Mouse (Mus musculus): ENCODE results near the gene Nae1. TPM values are rescaled to one million over a fixed set of nuclear protein-coding genes. Genes with fewer than 3 reads are reported as not detected.

Nae1 gene
- polyA plus RNA-seq, 1 experiment from 2014 or later: 111 TPM

DNA sequence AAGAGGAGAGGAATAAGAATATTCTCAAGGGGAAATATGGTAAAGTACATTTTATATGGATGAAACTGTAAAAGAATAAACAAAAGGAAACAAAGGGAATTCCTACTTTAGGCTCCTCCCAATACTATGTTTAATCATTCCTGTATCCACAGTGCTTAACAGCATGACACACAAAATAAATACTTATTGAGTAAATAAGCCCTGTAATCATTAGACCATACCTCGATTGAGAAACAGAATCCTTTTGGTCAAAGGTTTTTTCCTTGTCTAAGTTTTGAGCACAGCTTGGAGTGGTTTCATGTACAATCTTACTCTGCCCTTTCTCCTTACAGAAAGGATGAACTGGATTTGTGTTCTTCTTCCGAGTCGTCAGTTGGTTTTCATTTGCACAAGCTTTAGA is 62.0 kb downstream of the Nae1 start:
- ATAC-seq (ENCODE audit: low FRiP score): no peak
- H3K36me3 ChIP-seq (replicated peaks; ENCODE audit: control insufficient read depth, insufficient read depth): no peaks in the 10 kb centered on the region
- H3K4me2 ChIP-seq (replicated peaks): no peak overlapping the region
- H3K4me3 ChIP-seq (replicated peaks; ENCODE audit: low read length): no peak overlapping the region
- WGBS: 91% methylated on average over 3 of the region's 3 CpGs
- H3K9me3 ChIP-seq (ENCODE audit: control insufficient read depth, low read length): no peaks in the 10 kb centered on the region
- no peak overlapping the region for H3K27ac ChIP-seq
- no peaks in the 10 kb centered on the region for H3K27me3 ChIP-seq (ENCODE audit: control insufficient read depth, insufficient read depth, low read length)
- no peak overlapping the region for H3K9ac ChIP-seq
- no peaks in the 10 kb centered on the region for H3K4me1 ChIP-seq (replicated peaks; ENCODE audit: control insufficient read depth, insufficient read depth, low read length)
- DNase-seq (ENCODE audit: low spot score): no peak

DNA sequence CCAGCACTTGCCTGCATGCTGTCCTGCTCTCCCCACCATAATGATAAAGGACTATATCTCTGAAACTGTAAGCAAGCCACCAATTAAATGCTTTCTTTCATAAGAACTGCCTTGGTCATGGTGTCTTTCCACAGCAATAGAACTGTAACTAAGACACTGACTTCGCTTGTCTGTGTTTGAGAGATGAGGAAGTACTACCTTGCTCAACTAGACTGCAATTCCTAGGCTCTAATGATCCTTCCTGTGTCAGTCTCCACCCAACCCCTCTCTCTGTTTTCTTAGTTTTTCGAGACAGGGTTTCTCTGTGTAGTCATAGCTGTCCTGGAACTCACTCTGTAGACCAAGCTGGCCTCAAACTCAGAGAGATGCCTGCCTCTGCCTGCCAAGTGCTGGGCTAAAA is 67.0 kb downstream of the Nae1 start:
- no peaks in the 10 kb centered on the region for H3K9me3 ChIP-seq (ENCODE audit: control insufficient read depth, low read length)
- 78% methylated on average over 2 of the region's 2 CpGs for WGBS
- no peak overlapping the region for H3K27ac ChIP-seq
- H3K9ac ChIP-seq: no peak overlapping the region
- ATAC-seq (ENCODE audit: low FRiP score) (no peak), DNase-seq (ENCODE audit: low spot score) (no peak)
- no peaks in the 10 kb centered on the region for H3K27me3 ChIP-seq (ENCODE audit: control insufficient read depth, insufficient read depth, low read length)
- no peaks in the 10 kb centered on the region for H3K4me1 ChIP-seq (replicated peaks; ENCODE audit: control insufficient read depth, insufficient read depth, low read length)
- H3K4me3 ChIP-seq (replicated peaks; ENCODE audit: low read length): no peak overlapping the region
- H3K36me3 ChIP-seq (replicated peaks; ENCODE audit: control insufficient read depth, insufficient read depth): no peaks in the 10 kb centered on the region
- H3K4me2 ChIP-seq (replicated peaks): no peak overlapping the region

Other genes starting within 250 kb of the Nae1 start
- gene Cmtm2a, start 241.5 kb downstream of the Nae1 start, polyA plus RNA-seq (2014; fragmentation: Nextera tagmentation; extraction: Ambion mirVana): not detected in 2 replicates
- not detected in 2 replicates for gene Gm45711, start 224.6 kb downstream of the Nae1 start, polyA plus RNA-seq (2014; fragmentation: Nextera tagmentation; extraction: Ambion mirVana)
- not detected in 2 replicates for gene Cmtm1, start 224.5 kb downstream of the Nae1 start, polyA plus RNA-seq (2014; fragmentation: Nextera tagmentation; extraction: Ambion mirVana)
- not detected in 2 replicates for gene Gm11020, start 213.1 kb downstream of the Nae1 start, polyA plus RNA-seq (2014; fragmentation: Nextera tagmentation; extraction: Ambion mirVana)
- gene Cmtm2b, start 212.4 kb downstream of the Nae1 start, polyA plus RNA-seq (2014; fragmentation: Nextera tagmentation; extraction: Ambion mirVana): not detected in 2 replicates
- gene Cmtm3, start 195.2 kb downstream of the Nae1 start, polyA plus RNA-seq (2014; fragmentation: Nextera tagmentation; extraction: Ambion mirVana): 39.5 and 44.7 TPM in 2 replicates
- 3.5 and 3.8 TPM in 2 replicates for gene Cmtm4, start 138.8 kb downstream of the Nae1 start, polyA plus RNA-seq (2014; fragmentation: Nextera tagmentation; extraction: Ambion mirVana)
- gene Dync1li2, start 91.6 kb downstream of the Nae1 start, polyA plus RNA-seq (2014; fragmentation: Nextera tagmentation; extraction: Ambion mirVana): 89.9 and 96.5 TPM in 2 replicates
- 0.78 and 0.83 TPM in 2 replicates for gene Terb1, start 24.7 kb downstream of the Nae1 start, polyA plus RNA-seq (2014; fragmentation: Nextera tagmentation; extraction: Ambion mirVana)
- gene Car7, start 52 bp upstream of the Nae1 start, polyA plus RNA-seq (2014; fragmentation: Nextera tagmentation; extraction: Ambion mirVana): 2.0 and 2.2 TPM in 2 replicates
- gene Pdp2, start 56.8 kb upstream of the Nae1 start, polyA plus RNA-seq (2014; fragmentation: Nextera tagmentation; extraction: Ambion mirVana): 18.7 and 19.7 TPM in 2 replicates
- not detected in 2 replicates for gene Cdh16, start 89.8 kb upstream of the Nae1 start, polyA plus RNA-seq (2014; fragmentation: Nextera tagmentation; extraction: Ambion mirVana)
- gene Rrad, start 96.7 kb upstream of the Nae1 start, polyA plus RNA-seq (2014; fragmentation: Nextera tagmentation; extraction: Ambion mirVana): 3.9 and 4.3 TPM in 2 replicates
- 109 and 128 TPM in 2 replicates for gene Ciao2b, start 107.3 kb upstream of the Nae1 start, polyA plus RNA-seq (2014; fragmentation: Nextera tagmentation; extraction: Ambion mirVana)
- gene Ces2a, start 199.4 kb upstream of the Nae1 start, polyA plus RNA-seq (2014; fragmentation: Nextera tagmentation; extraction: Ambion mirVana): not detected in 2 replicates

Data from hindbrain, embryonic 14.5 days (tissue).